Mouse (Mus musculus): ENCODE measurements around the gene Gm48552. TPM values are rescaled to one million over a fixed set of nuclear protein-coding genes. Genes with fewer than 3 reads are reported as not detected.

Gene Gm48552
- polyA plus RNA-seq, 1 experiment from 2014 or later: 2.9 TPM

Small RNA genes within 50 kb of the gene (microRNA-seq; reads per million reads assigned to microRNA genes)
- gene Mir1191b (1.0 reads per million), gene Mir6913 (0.59 reads per million)

Other genes with a start within 250 kb of the Gm48552 start
- 49.2 and 55.7 TPM in 2 replicates for gene Pias4, start 221.1 kb upstream of the Gm48552 start, polyA plus RNA-seq (2014; fragmentation: Nextera tagmentation; extraction: Ambion mirVana)
- 479 and 528 TPM in 2 replicates for gene Eef2, start 212.4 kb upstream of the Gm48552 start, polyA plus RNA-seq (2014; fragmentation: Nextera tagmentation; extraction: Ambion mirVana)
- gene Dapk3, start 206.0 kb upstream of the Gm48552 start, polyA plus RNA-seq (2014; fragmentation: Nextera tagmentation; extraction: Ambion mirVana): 63.3 and 66.9 TPM in 2 replicates
- gene 4930442H23Rik, start 205.2 kb upstream of the Gm48552 start, polyA plus RNA-seq (2014; fragmentation: Nextera tagmentation; extraction: Ambion mirVana): 0.23 TPM in 1 of 2 replicates, not detected in the other
- gene Nmrk2, start 187.0 kb upstream of the Gm48552 start, polyA plus RNA-seq (2014; fragmentation: Nextera tagmentation; extraction: Ambion mirVana): not detected in 2 replicates
- 82.4 and 118 TPM in 2 replicates for gene Atcay, start 158.2 kb upstream of the Gm48552 start, polyA plus RNA-seq (2014; fragmentation: Nextera tagmentation; extraction: Ambion mirVana)
- gene Zfr2, start 155.8 kb upstream of the Gm48552 start, polyA plus RNA-seq (2014; fragmentation: Nextera tagmentation; extraction: Ambion mirVana): 20.3 and 21.7 TPM in 2 replicates
- 14.8 and 29.4 TPM in 2 replicates for gene Matk, start 136.1 kb upstream of the Gm48552 start, polyA plus RNA-seq (2014; fragmentation: Nextera tagmentation; extraction: Ambion mirVana)
- gene Mrpl54, start 122.1 kb upstream of the Gm48552 start, polyA plus RNA-seq (2014; fragmentation: Nextera tagmentation; extraction: Ambion mirVana): 121 and 152 TPM in 2 replicates
- 25.1 and 27.5 TPM in 2 replicates for gene Apba3, start 122.0 kb upstream of the Gm48552 start, polyA plus RNA-seq (2014; fragmentation: Nextera tagmentation; extraction: Ambion mirVana)
- 4.4 and 5.7 TPM in 2 replicates for gene Tjp3, start 97.4 kb upstream of the Gm48552 start, polyA plus RNA-seq (2014; fragmentation: Nextera tagmentation; extraction: Ambion mirVana)
- 102 and 132 TPM in 2 replicates for gene Pip5k1c, start 96.0 kb upstream of the Gm48552 start, polyA plus RNA-seq (2014; fragmentation: Nextera tagmentation; extraction: Ambion mirVana)
- gene Cactin, start 67.9 kb upstream of the Gm48552 start, polyA plus RNA-seq (2014; fragmentation: Nextera tagmentation; extraction: Ambion mirVana): 22.6 and 22.8 TPM in 2 replicates
- gene Tbxa2r, start 60.3 kb upstream of the Gm48552 start, polyA plus RNA-seq (2014; fragmentation: Nextera tagmentation; extraction: Ambion mirVana): 2.9 and 3.7 TPM in 2 replicates
- gene Gipc3, start 45.7 kb upstream of the Gm48552 start, polyA plus RNA-seq (2014; fragmentation: Nextera tagmentation; extraction: Ambion mirVana): not detected in 2 replicates
- gene Hmg20b, start 38.5 kb upstream of the Gm48552 start, polyA plus RNA-seq (2014; fragmentation: Nextera tagmentation; extraction: Ambion mirVana): 30.6 and 36.5 TPM in 2 replicates
- 5.9 and 9.2 TPM in 2 replicates for gene Mfsd12, start 31.5 kb upstream of the Gm48552 start, polyA plus RNA-seq (2014; fragmentation: Nextera tagmentation; extraction: Ambion mirVana)
- gene 4930404N11Rik, start 23.2 kb upstream of the Gm48552 start, polyA plus RNA-seq (2014; fragmentation: Nextera tagmentation; extraction: Ambion mirVana): 0.32 and 0.37 TPM in 2 replicates
- gene Fzr1, start 10.5 kb upstream of the Gm48552 start, polyA plus RNA-seq (2014; fragmentation: Nextera tagmentation; extraction: Ambion mirVana): 122 and 146 TPM in 2 replicates
- 59.5 and 79.6 TPM in 2 replicates for gene Dohh, start 4.6 kb upstream of the Gm48552 start, polyA plus RNA-seq (2014; fragmentation: Nextera tagmentation; extraction: Ambion mirVana)
- gene Gm48551, start 4.5 kb upstream of the Gm48552 start, polyA plus RNA-seq (2014; fragmentation: Nextera tagmentation; extraction: Ambion mirVana): 4.5 and 8.2 TPM in 2 replicates
- 1.0 and 1.2 TPM in 2 replicates for gene Smim24, start 4.0 kb downstream of the Gm48552 start, polyA plus RNA-seq (2014; fragmentation: Nextera tagmentation; extraction: Ambion mirVana)
- 11.2 and 13.7 TPM in 2 replicates for gene Nfic, start 66.6 kb downstream of the Gm48552 start, polyA plus RNA-seq (2014; fragmentation: Nextera tagmentation; extraction: Ambion mirVana)
- 61.3 and 117 TPM in 2 replicates for gene Celf5, start 93.7 kb downstream of the Gm48552 start, polyA plus RNA-seq (2014; fragmentation: Nextera tagmentation; extraction: Ambion mirVana)
- gene Ncln, start 107.4 kb downstream of the Gm48552 start, polyA plus RNA-seq (2014; fragmentation: Nextera tagmentation; extraction: Ambion mirVana): 51.6 and 51.8 TPM in 2 replicates
- gene S1pr4, start 111.1 kb downstream of the Gm48552 start, polyA plus RNA-seq (2014; fragmentation: Nextera tagmentation; extraction: Ambion mirVana): 0.34 and 0.47 TPM in 2 replicates
- 0.69 and 0.88 TPM in 2 replicates for gene Gna15, start 135.2 kb downstream of the Gm48552 start, polyA plus RNA-seq (2014; fragmentation: Nextera tagmentation; extraction: Ambion mirVana)
- gene Gna11, start 156.2 kb downstream of the Gm48552 start, polyA plus RNA-seq (2014; fragmentation: Nextera tagmentation; extraction: Ambion mirVana): 86.7 and 102 TPM in 2 replicates
- 485 and 707 TPM in 2 replicates for gene Aes, start 170.5 kb downstream of the Gm48552 start, polyA plus RNA-seq (2014; fragmentation: Nextera tagmentation; extraction: Ambion mirVana)
- 20.4 and 25.7 TPM in 2 replicates for gene Tle2, start 185.6 kb downstream of the Gm48552 start, polyA plus RNA-seq (2014; fragmentation: Nextera tagmentation; extraction: Ambion mirVana)
- 3.2 and 3.5 TPM in 2 replicates for gene Tle6, start 212.1 kb downstream of the Gm48552 start, polyA plus RNA-seq (2014; fragmentation: Nextera tagmentation; extraction: Ambion mirVana)
- gene BC025920, start 217.3 kb downstream of the Gm48552 start, polyA plus RNA-seq (2014; fragmentation: Nextera tagmentation; extraction: Ambion mirVana): 0.74 and 1.1 TPM in 2 replicates
- 47.7 and 58.1 TPM in 2 replicates for gene Sirt6, start 238.8 kb downstream of the Gm48552 start, polyA plus RNA-seq (2014; fragmentation: Nextera tagmentation; extraction: Ambion mirVana)
- gene Ankrd24, start 239.5 kb downstream of the Gm48552 start, polyA plus RNA-seq (2014; fragmentation: Nextera tagmentation; extraction: Ambion mirVana): 8.9 and 16.8 TPM in 2 replicates

All from midbrain, embryonic 14.5 days (tissue).